Mouse (Mus musculus) thymus, adult 2 months (tissue): Measurements from ENCODE around the gene Cobl. TPM values are rescaled to one million over a fixed set of nuclear protein-coding genes. Genes with fewer than 3 reads are reported as not detected.

Experiments used
- DNase-seq: peaks from one replicate; pipeline ENCODE4 v3.0.0; 2021
- H3K27ac ChIP-seq: fragments of 200-500 bp; 2 replicates; pipeline ENCODE4 v1.5.1; 2012; ENCODE audit warnings: low read length, control low read depth; ENCODE audit not compliant: control insufficient read depth, insufficient read depth
- H3K27me3 ChIP-seq: fragments of 200-500 bp; 2 replicates; pipeline ENCODE4 v1.6.1; 2012; ENCODE audit warnings: mild to moderate bottlenecking, low read length, moderate library complexity, mixed read lengths; ENCODE audit not compliant: control insufficient read depth, insufficient read depth
- H3K36me3 ChIP-seq: fragments of 200-500 bp; 2 replicates; pipeline ENCODE4 v1.6.1; 2012; ENCODE audit warnings: mild to moderate bottlenecking, low read length, moderate library complexity; ENCODE audit not compliant: control insufficient read depth, insufficient read depth
- H3K4me1 ChIP-seq: fragments of 200-500 bp; replicated peaks from 2 replicates; pipeline ENCODE4 v1.6.1; 2012; ENCODE audit warnings: low read length; ENCODE audit not compliant: control insufficient read depth, insufficient read depth
- H3K4me3 ChIP-seq: fragments of 200-500 bp; 2 replicates; pipeline ENCODE4 v1.5.1; 2012; ENCODE audit warnings: mild to moderate bottlenecking, low read length, control low read depth, moderate library complexity; ENCODE audit not compliant: control insufficient read depth, insufficient read depth
- CTCF ChIP-seq: fragments of 200-500 bp; IDR thresholded peaks from 2 replicates; pipeline ENCODE4 v1.5.1; 2012; ENCODE audit warnings: mild to moderate bottlenecking, control low read depth, low read length, moderate library complexity, borderline replicate concordance; ENCODE audit not compliant: control insufficient read depth, poor library complexity, insufficient read depth; ENCODE audit errors: extremely low read depth
- POLR2A ChIP-seq: fragments of 200-500 bp; IDR thresholded peaks from 2 replicates; pipeline ENCODE4 v1.6.1; 2012; ENCODE audit warnings: mild to moderate bottlenecking, low read length, control low read depth, moderate library complexity; ENCODE audit not compliant: control insufficient read depth, poor library complexity, insufficient read depth; ENCODE audit errors: extremely low read depth
- WGBS: fragments of 180-500 bp; shearing (Covaris S2); methylation state at CpG from one replicate; pipeline ENCODE4 v1.1.7; 2018; 5-methylcytosine and 5-hydroxymethylcytosine counted together
- polyA plus RNA-seq: library from polyadenylated mRNA; depleted of rRNA; stranded (reverse); fragments of >200 nt; gene quantifications from 2 replicates; pipeline ENCODE4 v1.2.3, GENCODE M21; 2012

Gene Cobl
- polyA plus RNA-seq, 1 experiment, result 3.6 TPM

DNA sequence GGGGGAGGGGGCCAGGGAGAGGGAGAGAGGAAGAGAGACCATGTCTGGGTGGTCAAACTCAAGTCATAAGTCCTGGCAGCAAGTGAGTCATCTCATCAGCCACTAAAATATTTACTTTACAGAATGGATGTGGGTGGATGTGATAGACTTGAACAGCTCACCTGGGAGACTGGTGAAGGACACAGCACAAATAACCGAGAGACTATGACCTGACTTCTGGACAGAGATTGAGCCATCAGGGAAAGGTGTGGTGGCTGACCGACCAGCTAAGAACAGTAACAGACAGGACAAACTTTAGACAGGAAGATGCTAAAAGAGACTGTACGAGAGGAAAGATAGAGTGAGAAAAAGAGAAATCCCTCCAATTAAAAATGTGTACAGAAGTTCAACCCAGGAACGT, 267.2 kb downstream of the Cobl start:
- H3K27ac ChIP-seq, result no peak overlapping the region
- H3K36me3 ChIP-seq, result no peaks in the 10 kb centered on the region
- no peaks in the 10 kb centered on the region for H3K27me3 ChIP-seq
- no peaks in the 10 kb centered on the region for H3K4me1 ChIP-seq
- DNase-seq, result no peak
- WGBS, result 87% methylated on average over 4 of the region's 4 CpGs
- TF ChIP-seq CTCF, result no peak
- no peak for TF ChIP-seq POLR2A
- H3K4me3 ChIP-seq, result no peak overlapping the region

DNA sequence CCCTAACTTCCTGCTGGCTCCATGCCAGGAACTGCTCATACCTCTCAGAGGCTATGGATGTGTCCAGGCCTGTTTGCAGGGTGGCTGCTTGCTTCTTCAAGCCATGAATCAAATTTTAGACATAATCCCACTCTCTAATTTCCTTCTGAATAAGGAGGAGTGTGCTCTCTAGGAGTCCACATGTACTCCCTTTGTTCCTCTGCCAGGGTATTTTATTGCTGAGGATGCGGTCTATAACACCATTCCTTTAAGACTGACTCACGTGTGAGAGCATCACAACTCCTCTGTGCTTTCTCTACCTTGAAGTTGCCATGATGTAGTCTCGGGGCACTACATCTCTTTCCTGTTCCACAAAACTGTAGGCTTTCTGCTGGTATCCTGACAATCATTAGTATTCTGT, 269.4 kb downstream of the Cobl start:
- TF ChIP-seq CTCF (no peak), POLR2A (no peak)
- Histone ChIP-seq H3K36me3 (no peaks in the 10 kb centered on the region), H3K4me3 (no peak overlapping the region), H3K4me1 (no peaks in the 10 kb centered on the region), H3K27me3 (no peaks in the 10 kb centered on the region), H3K27ac (no peak overlapping the region)
- DNase-seq, result no peak
- 83% methylated on average over 3 of the region's 3 CpGs for WGBS

- TF ChIP-seq CTCF (no peak), POLR2A (no peak)
- no peak for DNase-seq
- Histone ChIP-seq H3K4me3 (no peak overlapping the region), H3K27ac (no peak overlapping the region), H3K4me1 (no peaks in the 10 kb centered on the region), H3K27me3 (no peaks in the 10 kb centered on the region), H3K36me3 (no peaks in the 10 kb centered on the region)
- 87% methylated on average over 4 of the region's 4 CpGs for WGBS
Measured at GRCm38 (mm10) chr11:12193369-12193768, 271.4 kb downstream of the Cobl start.

DNA sequence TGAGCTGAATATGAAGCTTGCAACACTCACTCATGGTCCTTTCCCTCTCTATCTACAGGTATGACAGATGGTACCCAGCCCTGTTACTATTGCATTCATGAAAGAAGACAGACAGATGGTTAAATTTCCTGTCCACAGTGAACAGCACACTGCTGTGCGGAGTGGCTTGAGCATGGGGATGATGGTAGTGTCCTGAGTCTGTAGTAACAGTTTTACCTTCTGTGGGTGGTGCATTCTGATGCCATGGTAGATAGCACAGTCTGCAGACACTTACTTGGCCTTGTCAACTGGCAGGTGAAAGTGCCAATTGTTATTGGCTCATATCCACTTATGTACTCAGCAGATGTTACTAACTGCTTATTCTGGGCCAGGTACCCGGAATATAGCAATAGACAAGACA, 273.4 kb downstream of the Cobl start:
- TF ChIP-seq CTCF (no peak), POLR2A (no peak)
- no peak overlapping the region for H3K27ac ChIP-seq
- no peaks in the 10 kb centered on the region for H3K27me3 ChIP-seq
- 86% methylated on average over 2 of the region's 2 CpGs for WGBS
- H3K36me3 ChIP-seq, result no peaks in the 10 kb centered on the region
- no peaks in the 10 kb centered on the region for H3K4me1 ChIP-seq
- DNase-seq, result no peak
- H3K4me3 ChIP-seq, result no peak overlapping the region

DNA sequence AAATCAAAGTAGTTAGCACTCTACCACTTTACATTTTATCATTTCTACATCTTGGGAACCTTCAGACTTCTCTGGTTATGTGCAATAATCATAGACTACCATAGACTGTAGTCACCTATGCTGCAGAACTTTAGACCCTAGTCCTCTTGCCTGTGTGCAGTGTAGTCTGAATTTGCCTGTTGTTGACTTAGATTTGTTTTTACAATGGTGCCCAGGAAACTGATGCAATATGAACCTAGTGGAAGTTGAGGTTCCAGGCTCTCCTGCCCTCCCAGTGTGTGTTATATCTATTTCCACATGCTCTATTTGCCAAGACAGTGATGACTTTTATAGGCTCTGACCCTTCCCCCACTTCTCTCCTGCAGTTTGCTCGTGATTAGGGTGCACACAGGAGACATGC, 274.3 kb downstream of the Cobl start:
- no peak overlapping the region for H3K4me3 ChIP-seq

More for the DNA sequence above, 274.3 kb downstream of the Cobl start:
- no peak overlapping the region for H3K27ac ChIP-seq
- H3K4me1 ChIP-seq, result no peaks in the 10 kb centered on the region
- H3K36me3 ChIP-seq, result no peaks in the 10 kb centered on the region
- 74% methylated on average over 1 of the region's 1 CpGs for WGBS
- TF ChIP-seq CTCF, result no peak
- no peak for TF ChIP-seq POLR2A
- no peak for DNase-seq
- no peaks in the 10 kb centered on the region for H3K27me3 ChIP-seq
